Mouse (Mus musculus) cerebellum, adult (tissue): Measurements from ENCODE around the gene Kcnh2.

ENCODE experiments used
- ATAC-seq: cut with Nextera tagmentation; 2 replicates; pipeline ENCODE4 v1.9.2; 2017; ENCODE audit warnings: mild to moderate bottlenecking, moderate library complexity, mixed read lengths; ENCODE audit not compliant: insufficient number of reproducible peaks, low FRiP score, low TSS enrichment

Kcnh2 gene

GRCm38 (mm10) chr5:24379501-24379900 lies 28.1 kb upstream of the Kcnh2 start:
- ATAC-seq, result no peak

- no peak for ATAC-seq
Observed at GRCm38 (mm10) chr5:24378700-24379099, 27.3 kb upstream of the Kcnh2 start.

GRCm38 (mm10) chr5:24374666-24375328 lies 23.4 kb upstream of the Kcnh2 start:
- no peak for ATAC-seq

GRCm38 (mm10) chr5:24374216-24374615 lies 22.8 kb upstream of the Kcnh2 start:
- ATAC-seq, result no peak

- ATAC-seq, result no peak
Observed at GRCm38 (mm10) chr5:24373807-24374206, 22.4 kb upstream of the Kcnh2 start.

- no peak for ATAC-seq
Observed at GRCm38 (mm10) chr5:24369767-24370166, 18.4 kb upstream of the Kcnh2 start.

GRCm38 (mm10) chr5:24366426-24366825 lies 15.0 kb upstream of the Kcnh2 start:
- no peak for ATAC-seq

GRCm38 (mm10) chr5:24365528-24365927 lies 14.1 kb upstream of the Kcnh2 start:
- no peak for ATAC-seq

- no peak for ATAC-seq
Observed at GRCm38 (mm10) chr5:24364963-24365362, 13.6 kb upstream of the Kcnh2 start.

GRCm38 (mm10) chr5:24364508-24364907 lies 13.1 kb upstream of the Kcnh2 start, which contains the start of gene Nos3:
Gene Nos3, plus strand, starts transcription at chr5:24364810.
- no peak for ATAC-seq

GRCm38 (mm10) chr5:24364061-24364460 lies 12.7 kb upstream of the Kcnh2 start:
- no peak for ATAC-seq

- no peak for ATAC-seq
Observed at GRCm38 (mm10) chr5:24363467-24363866, 12.1 kb upstream of the Kcnh2 start.

- peak; percentile 69 for ATAC-seq
Observed at GRCm38 (mm10) chr5:24360792-24361454, 9.5 kb upstream of the Kcnh2 start.

- no peak for ATAC-seq
Observed at GRCm38 (mm10) chr5:24357461-24357860, 6.1 kb upstream of the Kcnh2 start.

GRCm38 (mm10) chr5:24356764-24357163 lies 5.4 kb upstream of the Kcnh2 start:
- no peak for ATAC-seq

GRCm38 (mm10) chr5:24353327-24353726 lies 1.9 kb upstream of the Kcnh2 start:
- ATAC-seq, result no peak

- 0 out of 2 replicates have a peak, but pooled peaks have one; percentile 3 for ATAC-seq
Observed at GRCm38 (mm10) chr5:24352251-24352859, 951 bp upstream of the Kcnh2 start.

GRCm38 (mm10) chr5:24351701-24352171 lies 332 bp upstream of the Kcnh2 start:
- ATAC-seq, result peak; percentile 80

- no peak for ATAC-seq
Observed at GRCm38 (mm10) chr5:24350531-24351250, 713 bp downstream of the Kcnh2 start.

- no peak for ATAC-seq
Observed at GRCm38 (mm10) chr5:24350073-24350472, 1.3 kb downstream of the Kcnh2 start.

- no peak for ATAC-seq
Observed at GRCm38 (mm10) chr5:24348546-24348945, 2.9 kb downstream of the Kcnh2 start.
